Mouse (Mus musculus) midbrain, embryonic 13.5 days (tissue): ENCODE results near the gene Shisa8. TPM values are rescaled to one million over a fixed set of nuclear protein-coding genes. Genes with fewer than 3 reads are reported as not detected.
"Not testable (repeated sequence)": the region's sequence is repeated elsewhere in the genome, so short reads cannot be mapped to it uniquely, and the experiment has no call there.

ENCODE experiments used
- ATAC-seq: fragments of 200-750 bp; cut with Nextera tagmentation; 2 replicates; pipeline ENCODE4 v1.8.0; 2017; ENCODE audit warnings: mild to moderate bottlenecking, moderate TSS enrichment, moderate library complexity
- H3K27ac ChIP-seq: fragments of 300-500 bp; sonication (generic); 2 replicates; pipeline ENCODE4 v1.5.1; 2015; ENCODE audit warnings: inconsistent platforms, mild to moderate bottlenecking, moderate library complexity
- H3K27me3 ChIP-seq: fragments of 300-500 bp; sonication (generic); 2 replicates; pipeline ENCODE4 v1.6.1; 2015; ENCODE audit warnings: mild to moderate bottlenecking, inconsistent platforms
- H3K36me3 ChIP-seq: fragments of 300-500 bp; sonication (generic); 2 replicates; pipeline ENCODE4 v1.6.1; 2015; ENCODE audit warnings: mild to moderate bottlenecking, inconsistent platforms
- H3K4me1 ChIP-seq: fragments of 300-500 bp; sonication (generic); replicated peaks from 2 replicates; pipeline ENCODE4 v1.6.1; 2015; ENCODE audit warnings: inconsistent platforms
- H3K4me2 ChIP-seq: fragments of 300-500 bp; sonication (generic); replicated peaks from 2 replicates; pipeline ENCODE4 v1.6.1; 2015; ENCODE audit warnings: moderate library complexity, mild to moderate bottlenecking, inconsistent platforms
- H3K4me3 ChIP-seq: fragments of 300-500 bp; sonication (generic); replicated peaks from 2 replicates; pipeline ENCODE4 v1.5.1; 2015; ENCODE audit warnings: mild to moderate bottlenecking, inconsistent platforms
- H3K9ac ChIP-seq: fragments of 300-500 bp; sonication (generic); replicated peaks from 2 replicates; pipeline ENCODE4 v1.6.1; 2015; ENCODE audit warnings: mild to moderate bottlenecking, inconsistent platforms
- H3K9me3 ChIP-seq: fragments of 300-500 bp; sonication (generic); 2 replicates; pipeline ENCODE4 v1.6.1; 2016; ENCODE audit warnings: mild to moderate bottlenecking, inconsistent platforms
- whole genome bisulfite sequencing: fragments of 180-500 bp; shearing (Covaris S2); methylation state at CpG from one replicate; pipeline ENCODE4 v1.1.7; 2015; 5-methylcytosine and 5-hydroxymethylcytosine counted together
- polyA plus RNA-seq: library from polyadenylated mRNA; unstranded; fragments of >200 nt; fragmentation: Nextera tagmentation; extraction: Ambion mirVana; gene quantifications from 2 replicates; pipeline ENCODE4 v1.2.1, GENCODE M21; 2015

The Shisa8 gene
- 0.50 and 0.70 TPM in 2 replicates for polyA plus RNA-seq

DNA sequence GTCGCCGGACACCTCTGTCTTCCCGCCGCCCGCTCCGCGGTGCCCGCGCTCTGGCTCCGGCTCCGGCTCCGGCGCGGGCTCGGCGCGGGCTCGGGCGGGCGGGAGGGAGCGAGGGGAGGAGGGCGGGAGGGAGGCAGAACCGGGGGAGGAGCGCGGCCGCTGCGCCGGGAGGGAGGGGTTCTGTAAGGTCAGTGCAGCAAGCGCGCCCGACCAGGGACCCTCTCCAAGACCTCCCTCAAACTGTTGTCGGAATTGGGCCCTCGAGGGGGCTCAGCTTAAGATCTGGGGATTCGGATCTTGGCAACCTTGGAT lies at the start of gene Shisa8:
Gene Shisa8, minus strand, starts transcription at position 64 of the 312 bp plus-strand sequence.
- Histone ChIP-seq H3K9me3 (no peaks in the 10 kb centered on the region), H3K4me3 (peak within 1 kb of the TSS; percentile 42), H3K9ac (peak within 1 kb of the TSS; percentile 55), H3K36me3 (no peaks in the 10 kb centered on the region), H3K27me3 (peaks cover 89% of the 10 kb centered on the region), H3K4me1 (peaks cover 38% of the 10 kb centered on the region), H3K27ac (no peak within 1 kb of the TSS), H3K4me2 (peak within 1 kb of the TSS; percentile 61)
- 1% methylated on average over 31 of the region's 34 CpGs for WGBS
- ATAC-seq = no peak

DNA sequence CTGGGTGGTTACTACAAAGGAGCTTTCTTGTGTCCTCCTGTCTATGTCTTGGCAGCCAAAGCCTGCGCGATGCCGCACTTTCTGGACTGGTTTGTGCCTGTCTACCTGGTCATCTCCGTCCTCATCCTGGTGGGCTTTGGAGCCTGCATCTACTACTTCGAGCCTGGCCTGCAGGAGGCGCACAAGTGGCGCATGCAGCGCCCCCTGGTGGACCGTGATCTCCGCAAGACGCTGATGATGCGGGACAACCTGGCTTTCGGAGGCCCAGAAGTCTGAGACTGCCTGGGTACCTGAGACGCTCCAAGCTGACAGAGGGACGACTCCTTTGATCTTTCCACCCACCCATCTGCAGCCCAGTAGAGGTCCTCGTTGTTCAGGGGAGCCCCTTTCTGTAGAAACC lies 46.9 kb upstream of the Shisa8 start:
- H3K9me3 ChIP-seq = no peaks in the 10 kb centered on the region
- WGBS = 12% methylated on average over 16 of the region's 16 CpGs
- H3K4me1 ChIP-seq = peaks cover 38% of the 10 kb centered on the region
- no peak overlapping the region for H3K27ac ChIP-seq
- no peak for ATAC-seq
- H3K36me3 ChIP-seq = peaks cover 17% of the 10 kb centered on the region; the same call in 1 of the 2 replicates
- H3K4me3 ChIP-seq = no peak overlapping the region
- peaks cover 4% of the 10 kb centered on the region; the same call in 1 of the 2 replicates for H3K27me3 ChIP-seq
- H3K9ac ChIP-seq = no peak overlapping the region
- H3K4me2 ChIP-seq = no peak overlapping the region

DNA sequence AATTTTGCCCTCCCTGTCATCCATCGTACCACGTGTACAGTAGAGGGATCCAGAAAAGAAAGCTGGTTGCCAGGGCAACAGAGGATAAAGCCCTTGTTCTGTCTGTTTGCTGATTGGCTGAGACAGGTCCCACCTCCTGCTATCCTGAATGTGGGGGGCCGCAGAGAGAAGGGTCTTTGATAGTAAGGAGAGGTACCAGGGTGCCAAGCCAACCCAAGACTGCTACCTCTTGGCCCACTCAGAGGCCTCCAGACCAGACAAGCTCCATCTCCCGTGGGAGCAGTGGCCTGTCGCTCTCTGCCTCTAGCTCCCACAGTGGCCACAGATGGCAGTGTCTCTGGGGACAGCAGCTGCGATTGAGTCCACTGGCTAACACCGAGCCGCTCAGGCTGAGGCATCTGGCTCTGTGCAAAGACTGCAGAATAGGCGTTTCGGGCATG lies 43.3 kb upstream of the Shisa8 start:
- 3% methylated on average over 10 of the region's 10 CpGs for WGBS
- peak; percentile 90 for ATAC-seq
- peaks cover 36% of the 10 kb centered on the region for H3K4me1 ChIP-seq

DNA sequence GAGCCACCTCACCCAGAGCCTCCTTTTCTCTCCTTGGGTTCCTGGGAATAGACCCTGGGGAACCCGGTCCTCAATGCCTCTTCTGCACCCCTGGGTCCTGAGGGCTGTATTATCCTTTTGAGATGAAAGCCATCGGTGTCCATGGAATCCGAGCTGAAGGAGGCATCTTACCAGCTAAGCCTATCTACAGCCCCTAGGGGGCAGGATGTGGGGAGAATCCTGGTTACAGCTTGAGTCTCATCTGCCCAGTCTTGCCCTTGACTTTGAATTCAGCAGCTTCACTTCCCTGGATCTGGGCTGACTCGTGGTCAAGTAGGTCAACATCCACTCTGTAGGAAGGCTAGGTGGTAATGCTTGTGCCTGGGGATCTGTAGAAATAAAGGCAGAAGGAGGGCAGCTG lies 42.6 kb upstream of the Shisa8 start:
- no peak overlapping the region; the same call in 1 of the 2 replicates for H3K4me3 ChIP-seq
- no peaks in the 10 kb centered on the region; the same call in 1 of the 2 replicates for H3K27me3 ChIP-seq
- 0 out of 2 replicates have a peak, but pooled peaks have one; percentile 1 for ATAC-seq
- 33% methylated on average over 4 of the region's 4 CpGs for WGBS
- H3K4me2 ChIP-seq = peak overlapping the region; percentile 64
- no peaks in the 10 kb centered on the region for H3K9me3 ChIP-seq
- H3K9ac ChIP-seq = no peak overlapping the region
- peaks cover 6% of the 10 kb centered on the region; the same call in 1 of the 2 replicates for H3K36me3 ChIP-seq
- H3K27ac ChIP-seq = peak overlapping the region; percentile 93
- peaks cover 36% of the 10 kb centered on the region for H3K4me1 ChIP-seq

More for the DNA sequence above, 43.3 kb upstream of the Shisa8 start:
- H3K9me3 ChIP-seq = no peaks in the 10 kb centered on the region
- peaks cover 4% of the 10 kb centered on the region; the same call in 1 of the 2 replicates for H3K27me3 ChIP-seq
- H3K27ac ChIP-seq = peak overlapping the region; percentile 93
- peak overlapping the region; percentile 64 for H3K4me2 ChIP-seq
- H3K36me3 ChIP-seq = peaks cover 14% of the 10 kb centered on the region; the same call in 1 of the 2 replicates
- H3K9ac ChIP-seq = peak overlapping the region; percentile 74
- H3K4me3 ChIP-seq = peak overlapping the region; percentile 54

DNA sequence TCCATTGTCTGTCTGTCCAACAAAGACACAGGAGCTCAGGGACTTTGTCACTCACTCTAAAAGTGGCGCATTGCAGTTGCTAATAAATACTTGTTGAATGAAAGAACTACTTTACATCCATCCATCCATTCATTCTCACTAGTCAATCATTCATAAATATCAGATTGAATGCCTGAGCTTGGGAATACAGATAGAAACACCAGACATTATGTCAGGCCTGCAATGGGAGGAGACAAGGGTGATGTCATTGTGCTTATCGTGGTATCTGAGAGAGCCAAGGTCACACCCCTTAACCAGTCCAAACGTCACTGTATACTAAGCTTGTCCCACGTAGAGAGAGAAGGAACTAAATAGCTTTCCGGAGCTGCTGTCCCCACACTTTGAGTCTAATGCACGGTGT lies 39.5 kb upstream of the Shisa8 start, which contains the start of gene 1500009C09Rik:
Gene 1500009C09Rik, plus strand, starts transcription at position 301 of the 400 bp plus-strand sequence.
- Histone ChIP-seq H3K9ac (no peak within 1 kb of the TSS), H3K27me3 (no peaks in the 10 kb centered on the region), H3K4me2 (no peak within 1 kb of the TSS), H3K4me3 (no peak within 1 kb of the TSS), H3K27ac (no peak within 1 kb of the TSS), H3K4me1 (peaks cover 26% of the 10 kb centered on the region), H3K9me3 (no peaks in the 10 kb centered on the region), H3K36me3 (no peaks in the 10 kb centered on the region)
- WGBS = 90% methylated on average over 6 of the region's 6 CpGs
- no peak for ATAC-seq

DNA sequence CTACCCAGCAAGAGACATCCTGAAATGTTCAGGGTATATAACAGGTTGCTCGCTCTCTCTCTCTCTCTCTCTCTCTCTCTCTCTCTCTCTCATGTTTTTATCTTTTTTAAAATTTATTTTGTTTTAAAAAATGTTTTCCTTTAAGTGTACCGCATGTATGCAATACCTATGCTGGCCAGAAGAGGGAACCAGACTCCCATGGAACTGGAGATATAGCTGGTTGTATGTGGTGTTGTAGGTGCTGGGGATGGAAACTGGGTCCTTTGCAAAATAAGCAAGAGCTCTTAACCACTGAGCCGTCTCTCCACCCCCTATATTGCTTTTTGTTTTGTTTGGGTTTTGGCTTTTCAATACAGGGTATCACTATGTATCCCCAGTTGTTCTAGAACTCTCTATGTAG lies 39.0 kb upstream of the Shisa8 start:
- H3K4me3 ChIP-seq = no peak overlapping the region
- no peaks in the 10 kb centered on the region for H3K27me3 ChIP-seq
- no peak overlapping the region for H3K9ac ChIP-seq
- H3K4me1 ChIP-seq = peaks cover 21% of the 10 kb centered on the region
- ATAC-seq = no peak
- H3K27ac ChIP-seq = no peak overlapping the region
- H3K9me3 ChIP-seq = no peaks in the 10 kb centered on the region
- WGBS = 94% methylated on average over 3 of the region's 3 CpGs
- no peak overlapping the region for H3K4me2 ChIP-seq
- no peaks in the 10 kb centered on the region for H3K36me3 ChIP-seq

DNA sequence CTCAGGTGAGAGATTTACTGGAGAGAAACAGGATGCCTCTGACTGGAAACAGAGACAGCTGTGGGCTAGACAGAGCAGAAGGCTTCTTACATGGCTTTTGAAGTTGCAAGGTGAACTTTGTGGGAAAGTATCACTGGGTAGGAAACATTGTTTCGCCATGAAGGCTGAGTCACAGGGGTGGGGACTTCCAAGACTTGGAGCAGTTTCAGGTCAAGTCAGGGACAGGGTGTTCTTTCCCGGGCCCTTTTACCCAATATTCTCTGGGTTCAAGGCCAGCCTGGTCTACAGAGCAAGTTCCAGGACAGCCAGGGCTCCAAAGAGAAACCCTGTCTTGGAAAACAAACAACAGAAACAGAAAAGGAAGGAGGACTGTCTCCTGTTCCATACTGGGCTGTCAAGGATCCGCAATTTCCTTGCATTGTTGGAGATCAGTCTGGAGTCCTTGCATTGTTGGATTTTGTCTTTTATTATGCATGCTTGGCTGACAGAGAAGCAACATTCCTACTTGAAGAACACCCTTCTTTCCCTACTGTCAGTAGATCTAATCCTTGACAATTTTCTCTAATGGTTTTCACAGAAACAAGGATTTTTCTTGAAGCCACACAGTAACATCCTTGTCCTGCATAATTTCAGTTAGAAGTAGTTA lies 34.6 kb upstream of the Shisa8 start:
- no peaks in the 10 kb centered on the region for H3K27me3 ChIP-seq
- WGBS = 82% methylated on average over 3 of the region's 3 CpGs
- ATAC-seq = no peak
- H3K4me3 ChIP-seq = no peak overlapping the region
- H3K4me2 ChIP-seq = no peak overlapping the region
- peaks cover 8% of the 10 kb centered on the region for H3K4me1 ChIP-seq
- no peaks in the 10 kb centered on the region for H3K36me3 ChIP-seq
- H3K9ac ChIP-seq = no peak overlapping the region
- no peak overlapping the region for H3K27ac ChIP-seq
- H3K9me3 ChIP-seq = no peaks in the 10 kb centered on the region

DNA sequence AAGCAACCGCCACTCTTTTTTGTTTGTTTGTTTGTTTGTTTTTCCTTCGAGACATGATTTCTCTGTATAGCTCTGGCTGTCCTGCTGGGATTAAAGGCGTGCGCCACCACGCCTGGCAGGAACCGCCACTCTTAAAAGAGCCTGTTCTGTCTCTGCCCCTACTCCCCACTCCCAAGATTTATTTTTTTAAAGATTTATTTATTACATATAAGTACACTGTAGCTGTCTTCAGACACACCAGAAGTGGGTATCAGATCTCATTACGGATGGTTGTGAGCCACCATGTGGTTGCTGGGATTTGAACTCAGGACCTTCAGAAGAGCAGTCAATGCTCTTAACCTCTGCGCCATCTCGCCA lies 32.2 kb upstream of the Shisa8 start:
- Histone ChIP-seq H3K27ac (peak overlapping the region; percentile 77), H3K9ac (peak overlapping the region; percentile 65), H3K4me3 (peak overlapping the region; percentile 75), H3K4me2 (peak overlapping the region; percentile 81)
- not testable (repeated sequence) for H3K9me3 ChIP-seq, H3K27me3 ChIP-seq, H3K4me1 ChIP-seq, H3K36me3 ChIP-seq
- 27% methylated on average over 9 of the region's 9 CpGs for WGBS
- ATAC-seq = peak; percentile 65

DNA sequence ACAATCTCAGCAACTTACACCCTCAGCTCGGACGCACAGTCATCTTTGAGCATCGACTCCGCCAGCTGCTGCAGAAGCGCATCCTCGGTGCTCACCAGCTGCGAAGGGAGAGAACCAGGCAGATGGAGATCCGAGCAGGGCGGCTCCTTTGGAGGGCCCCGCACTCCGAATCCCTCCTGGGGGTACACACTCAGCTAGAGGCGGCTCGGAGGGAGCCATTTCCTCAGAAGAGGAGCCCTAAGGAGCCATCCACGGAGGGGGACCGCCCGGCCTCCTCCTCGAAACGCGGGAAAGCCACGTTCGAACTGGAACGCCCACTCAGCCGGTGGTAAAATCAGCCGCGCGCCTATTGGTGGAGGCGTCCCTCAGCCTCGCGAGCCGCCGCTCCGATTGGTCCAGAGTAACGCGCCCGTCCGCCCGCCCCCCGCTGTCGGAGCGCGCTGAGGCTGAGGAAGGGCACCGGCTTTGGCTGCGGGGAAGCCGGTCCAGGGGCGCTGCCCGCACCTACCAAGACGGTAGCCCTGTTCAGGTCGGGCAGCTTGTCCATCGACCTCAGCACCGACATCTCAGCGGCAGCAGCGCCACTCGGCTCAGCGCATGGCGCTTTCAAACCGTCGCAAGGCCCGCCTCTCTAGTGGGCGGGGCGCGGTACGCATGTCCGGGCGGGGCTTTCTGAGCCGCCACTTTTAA lies 31.6 kb upstream of the Shisa8 start, which contains the start of gene Cenpm:
Gene Cenpm, minus strand, starts transcription at position 634 of the 690 bp plus-strand sequence.
- peaks cover 8% of the 10 kb centered on the region for H3K4me1 ChIP-seq
- ATAC-seq = peak; percentile 97
- WGBS = under 1% methylated on average over 61 of the region's 65 CpGs

DNA sequence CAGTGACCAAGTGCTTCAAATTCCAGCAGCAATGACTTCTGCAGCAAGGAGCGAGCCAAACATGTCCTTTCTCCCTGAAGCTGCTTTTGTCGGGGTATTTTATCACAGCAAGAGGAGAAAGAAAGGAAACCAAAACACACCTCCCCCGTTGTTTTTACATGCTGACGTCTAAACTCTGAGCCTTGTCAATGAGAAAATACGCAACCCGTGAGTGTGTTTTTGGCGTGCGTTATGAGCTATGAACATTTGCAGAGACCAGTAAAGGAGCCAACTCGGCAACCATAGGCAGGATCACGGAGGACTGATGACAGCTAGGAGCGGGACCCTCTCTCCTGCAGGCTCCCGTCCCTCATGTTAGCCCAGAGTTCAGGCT lies 31.1 kb upstream of the Shisa8 start:
- Histone ChIP-seq H3K4me1 (peaks cover 8% of the 10 kb centered on the region), H3K36me3 (no peaks in the 10 kb centered on the region), H3K4me2 (peak overlapping the region; percentile 81), H3K9me3 (no peaks in the 10 kb centered on the region), H3K27me3 (no peaks in the 10 kb centered on the region), H3K4me3 (peak overlapping the region; percentile 75), H3K27ac (no peak overlapping the region; the same call in 1 of the 2 replicates), H3K9ac (peak overlapping the region; percentile 70)
- ATAC-seq = no peak
- WGBS = 10% methylated on average over 12 of the region's 12 CpGs

More for the DNA sequence above, 31.6 kb upstream of the Shisa8 start, which contains the start of gene Cenpm:
- Histone ChIP-seq H3K4me3 (peak within 1 kb of the TSS; percentile 75), H3K9me3 (no peaks in the 10 kb centered on the region), H3K9ac (peak within 1 kb of the TSS; percentile 70), H3K27me3 (no peaks in the 10 kb centered on the region), H3K27ac (peak within 1 kb of the TSS; percentile 77), H3K4me2 (peak within 1 kb of the TSS; percentile 81), H3K36me3 (no peaks in the 10 kb centered on the region)

DNA sequence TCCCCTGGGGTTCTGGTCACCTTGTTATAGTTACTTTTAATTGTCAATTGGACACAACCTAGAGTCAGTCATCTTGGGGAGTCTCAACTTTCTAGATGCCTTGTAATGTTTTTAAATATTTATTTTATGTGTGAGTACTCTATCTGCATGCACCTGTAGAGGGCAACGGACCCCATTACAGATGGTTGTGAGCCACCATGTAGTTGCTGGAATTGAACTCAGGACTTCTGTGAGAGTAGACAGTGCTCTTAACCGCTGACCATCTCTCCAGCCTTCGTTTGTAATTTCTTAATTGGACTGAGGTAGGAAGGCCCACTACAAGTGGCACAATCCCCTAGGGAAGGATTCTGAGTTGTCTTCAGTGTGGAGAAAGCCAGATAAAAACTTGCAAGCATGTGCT lies 30.7 kb upstream of the Shisa8 start:
- H3K9me3 ChIP-seq = no peaks in the 10 kb centered on the region

DNA sequence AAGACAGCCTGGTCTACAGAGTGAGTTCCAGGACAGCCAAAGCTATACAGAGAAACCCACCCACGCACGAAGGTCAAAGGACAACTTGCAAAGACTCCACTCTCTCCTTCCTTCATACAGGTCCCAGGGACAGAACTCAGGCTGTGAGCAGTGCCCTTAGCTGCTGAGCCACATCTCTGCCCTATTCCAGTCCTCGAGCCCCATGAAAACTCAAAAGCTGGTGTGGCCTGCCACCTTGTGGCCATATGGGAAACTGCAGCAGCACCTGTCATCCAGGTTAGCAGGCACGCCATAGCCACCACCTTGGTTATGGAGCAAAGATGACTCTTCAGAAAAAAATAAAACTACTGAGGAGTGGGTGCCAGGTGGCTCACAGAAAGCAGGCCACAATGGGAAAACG lies 23.9 kb upstream of the Shisa8 start:
- no peaks in the 10 kb centered on the region for H3K4me1 ChIP-seq
- peaks cover 3% of the 10 kb centered on the region for H3K36me3 ChIP-seq
- no peaks in the 10 kb centered on the region for H3K27me3 ChIP-seq
- no peak overlapping the region for H3K4me3 ChIP-seq
- WGBS = 18% methylated on average over 5 of the region's 5 CpGs
- H3K27ac ChIP-seq = no peak overlapping the region
- peak; percentile 90 for ATAC-seq
- H3K9me3 ChIP-seq = no peaks in the 10 kb centered on the region
- H3K9ac ChIP-seq = no peak overlapping the region
- no peak overlapping the region for H3K4me2 ChIP-seq

More for the DNA sequence above, 30.7 kb upstream of the Shisa8 start:
- Histone ChIP-seq H3K4me1 (peaks cover 8% of the 10 kb centered on the region), H3K4me2 (peak overlapping the region; percentile 81), H3K4me3 (peak overlapping the region; percentile 75), H3K27me3 (no peaks in the 10 kb centered on the region), H3K9ac (peak overlapping the region; percentile 70; the same call in 1 of the 2 replicates), H3K36me3 (peaks cover 1% of the 10 kb centered on the region; the same call in 1 of the 2 replicates), H3K27ac (no peak overlapping the region)
- WGBS = 79% methylated on average over 3 of the region's 3 CpGs
- no peak for ATAC-seq
